Mouse (Mus musculus): ENCODE results near the gene Drd5. TPM values are rescaled to one million over a fixed set of nuclear protein-coding genes. Genes with fewer than 3 reads are reported as not detected.

The Drd5 gene
- total and polyA plus RNA-seq, 3 experiments = not detected

DNA sequence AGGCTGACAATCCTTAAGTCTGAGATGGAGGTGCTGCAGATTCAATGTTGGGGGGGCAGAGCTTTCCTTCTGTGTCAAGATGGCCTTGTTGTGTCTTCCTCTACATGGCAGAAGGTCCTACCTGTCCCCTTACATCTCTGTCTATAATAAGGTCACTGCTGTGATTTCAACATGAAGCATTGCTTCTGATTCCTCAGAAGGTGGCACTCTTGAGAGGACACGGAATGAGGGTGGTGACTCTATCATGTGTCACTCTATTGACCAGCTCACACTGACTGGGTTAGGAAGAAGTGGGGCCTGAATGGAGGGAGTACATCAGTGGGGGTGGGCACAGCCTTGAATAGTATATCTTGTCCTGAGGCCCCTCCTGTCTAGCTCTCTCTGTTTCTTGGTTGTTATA, 15.4 kb downstream of the Drd5 start:
- TF ChIP-seq POLR2A (IDR thresholded peaks at IDR 0.05; ENCODE audit: insufficient read depth, low read depth, low read length) (no peak), EP300 (IDR thresholded peaks at IDR 0.05; ENCODE audit: insufficient read depth, low read depth, low read length) (no peak), CTCF (IDR thresholded peaks at IDR 0.05) (peak; percentile 41)
- Histone ChIP-seq H3K36me3 (ENCODE audit: control insufficient read depth, insufficient read depth, low read length) (no peaks in the 10 kb centered on the region), H3K27ac (no peak overlapping the region), H3K4me1 (ENCODE audit: control insufficient read depth, insufficient read depth, low read length) (no peaks in the 10 kb centered on the region), H3K27me3 (ENCODE audit: control insufficient read depth, insufficient read depth, low read length) (no peaks in the 10 kb centered on the region), H3K4me3 (no peak overlapping the region), H3K9ac (ENCODE audit: low read depth, low read length) (no peak overlapping the region), H3K79me2 (replicated peaks; ENCODE audit: control insufficient read depth, insufficient read depth, low read length) (no peaks in the 10 kb centered on the region)
- intact Hi-C loops (cut with DNase I) = no loop called here
- 29% methylated on average over 1 of the region's 1 CpGs for WGBS
- no peak for DNase-seq

DNA sequence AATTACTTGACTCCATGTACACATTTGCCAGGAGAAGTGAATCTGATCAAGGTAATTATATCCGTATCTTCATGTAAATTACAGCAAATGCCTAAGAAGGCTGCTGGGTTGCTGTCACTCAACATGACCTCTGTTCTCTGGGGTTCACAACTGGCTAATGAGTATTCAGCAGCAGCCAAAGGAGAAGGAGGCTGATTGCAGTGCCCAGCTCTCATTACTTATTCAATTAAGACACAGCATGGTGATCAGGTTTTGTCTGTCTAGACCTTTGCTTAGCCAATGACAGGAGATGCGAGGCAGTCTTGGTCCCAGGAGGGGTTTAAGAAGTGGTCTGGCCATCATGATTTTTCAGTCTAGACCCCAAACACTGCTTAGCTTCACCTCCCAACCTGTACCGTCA, 23.9 kb downstream of the Drd5 start:
- Histone ChIP-seq H3K27me3 (ENCODE audit: control insufficient read depth, insufficient read depth, low read length) (no peaks in the 10 kb centered on the region), H3K79me2 (replicated peaks; ENCODE audit: control insufficient read depth, insufficient read depth, low read length) (no peaks in the 10 kb centered on the region), H3K27ac (no peak overlapping the region), H3K36me3 (ENCODE audit: control insufficient read depth, insufficient read depth, low read length) (no peaks in the 10 kb centered on the region), H3K4me1 (ENCODE audit: control insufficient read depth, insufficient read depth, low read length) (no peaks in the 10 kb centered on the region), H3K9ac (ENCODE audit: low read depth, low read length) (no peak overlapping the region), H3K4me3 (no peak overlapping the region)
- WGBS = 77% methylated on average over 3 of the region's 3 CpGs
- intact Hi-C loops (cut with DNase I) = no loop called here
- DNase-seq = no peak
- no peak for TF ChIP-seq CTCF (IDR thresholded peaks at IDR 0.05)
- no peak for TF ChIP-seq POLR2A (IDR thresholded peaks at IDR 0.05; ENCODE audit: insufficient read depth, low read depth, low read length)
- no peak for TF ChIP-seq EP300 (IDR thresholded peaks at IDR 0.05; ENCODE audit: insufficient read depth, low read depth, low read length)

DNA sequence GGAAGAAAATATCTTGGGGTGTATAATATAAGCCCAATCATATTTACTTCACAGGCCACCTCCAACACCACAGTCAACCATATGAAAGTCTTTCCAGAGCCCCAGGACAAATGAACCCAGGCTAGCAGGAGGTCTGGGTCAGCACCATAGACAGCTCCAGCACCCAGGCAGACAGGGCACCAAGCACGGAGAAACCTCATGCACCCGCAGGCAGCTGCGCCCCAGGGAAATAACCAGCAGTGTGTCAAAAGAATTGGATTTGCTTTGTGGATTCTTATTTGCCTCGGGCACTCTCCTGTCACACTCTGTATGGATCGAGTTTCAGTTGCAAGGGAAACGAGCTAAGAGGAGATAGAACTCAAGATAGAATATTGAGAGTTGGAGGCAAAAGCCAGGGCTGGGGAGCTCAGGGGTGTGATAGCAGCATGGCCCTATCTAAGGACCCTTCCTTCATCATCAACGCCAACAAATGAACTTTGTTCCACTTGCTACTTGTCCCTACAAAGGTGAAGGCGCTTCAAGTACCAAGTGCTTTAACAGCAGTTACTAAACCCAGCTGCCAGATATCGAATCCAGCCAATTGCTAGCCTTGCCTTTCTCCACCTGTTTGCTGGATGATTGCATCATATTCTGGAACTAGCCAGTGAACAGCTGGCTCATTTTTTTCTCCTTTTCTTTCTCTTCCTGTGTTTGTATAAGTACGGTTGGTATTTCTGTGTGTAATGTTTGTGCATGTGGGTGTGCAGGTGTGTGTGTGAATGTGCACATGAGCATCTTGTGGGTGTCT, 27.7 kb downstream of the Drd5 start:
- no peak overlapping the region for H3K9ac ChIP-seq (ENCODE audit: low read depth, low read length)
- no peaks in the 10 kb centered on the region for H3K27me3 ChIP-seq (ENCODE audit: control insufficient read depth, insufficient read depth, low read length)
- H3K27ac ChIP-seq = no peak overlapping the region
- H3K4me3 ChIP-seq = no peak overlapping the region
- no peaks in the 10 kb centered on the region for H3K79me2 ChIP-seq (replicated peaks; ENCODE audit: control insufficient read depth, insufficient read depth, low read length)
- no peaks in the 10 kb centered on the region for H3K4me1 ChIP-seq (ENCODE audit: control insufficient read depth, insufficient read depth, low read length)
- H3K36me3 ChIP-seq (ENCODE audit: control insufficient read depth, insufficient read depth, low read length) = no peaks in the 10 kb centered on the region
- 23% methylated on average over 10 of the region's 10 CpGs for WGBS
- TF ChIP-seq EP300 (IDR thresholded peaks at IDR 0.05; ENCODE audit: insufficient read depth, low read depth, low read length) = no peak
- no peak for TF ChIP-seq CTCF (IDR thresholded peaks at IDR 0.05)
- TF ChIP-seq POLR2A (IDR thresholded peaks at IDR 0.05; ENCODE audit: insufficient read depth, low read depth, low read length) = no peak
- intact Hi-C loops (cut with DNase I) = no loop called here
- no peak for DNase-seq

DNA sequence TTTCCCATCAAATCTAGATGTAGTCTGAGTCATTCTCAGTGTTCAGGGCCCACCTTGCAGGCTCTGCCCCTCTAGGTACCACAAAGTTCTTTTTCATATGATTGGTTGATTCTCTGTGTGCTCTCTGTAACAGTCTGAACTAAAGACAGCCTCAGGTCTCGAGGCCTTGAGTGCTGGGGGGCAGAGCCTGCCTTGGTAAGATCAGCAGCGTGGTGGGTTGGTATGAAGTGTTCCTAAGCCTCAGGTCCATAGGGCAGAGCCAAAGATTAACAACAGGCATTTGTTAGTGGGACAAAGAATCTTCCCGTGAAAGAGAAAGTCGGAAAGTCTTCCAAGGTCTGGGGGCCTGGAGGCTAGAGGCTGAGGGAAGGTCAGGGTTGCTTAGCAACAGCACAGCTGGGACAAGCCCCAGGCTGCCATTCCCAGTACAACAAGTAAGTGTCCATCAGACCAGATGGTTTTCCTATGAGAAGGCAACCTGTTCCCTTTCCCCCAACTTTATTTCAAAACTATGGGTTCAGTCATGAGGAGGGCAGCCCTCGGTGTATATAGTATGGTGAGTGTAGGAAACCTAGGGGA, 31.3 kb downstream of the Drd5 start:
- 69% methylated on average over 5 of the region's 5 CpGs for WGBS
- Histone ChIP-seq H3K9ac (ENCODE audit: low read depth, low read length) (no peak overlapping the region), H3K27me3 (ENCODE audit: control insufficient read depth, insufficient read depth, low read length) (no peaks in the 10 kb centered on the region), H3K79me2 (replicated peaks; ENCODE audit: control insufficient read depth, insufficient read depth, low read length) (no peaks in the 10 kb centered on the region), H3K4me1 (ENCODE audit: control insufficient read depth, insufficient read depth, low read length) (no peaks in the 10 kb centered on the region), H3K27ac (no peak overlapping the region), H3K36me3 (ENCODE audit: control insufficient read depth, insufficient read depth, low read length) (no peaks in the 10 kb centered on the region), H3K4me3 (no peak overlapping the region)
- no peak for TF ChIP-seq CTCF (IDR thresholded peaks at IDR 0.05)
- no peak for TF ChIP-seq EP300 (IDR thresholded peaks at IDR 0.05; ENCODE audit: insufficient read depth, low read depth, low read length)
- no peak for TF ChIP-seq POLR2A (IDR thresholded peaks at IDR 0.05; ENCODE audit: insufficient read depth, low read depth, low read length)
- intact Hi-C loops (cut with DNase I) = no loop called here
- no peak for DNase-seq

DNA sequence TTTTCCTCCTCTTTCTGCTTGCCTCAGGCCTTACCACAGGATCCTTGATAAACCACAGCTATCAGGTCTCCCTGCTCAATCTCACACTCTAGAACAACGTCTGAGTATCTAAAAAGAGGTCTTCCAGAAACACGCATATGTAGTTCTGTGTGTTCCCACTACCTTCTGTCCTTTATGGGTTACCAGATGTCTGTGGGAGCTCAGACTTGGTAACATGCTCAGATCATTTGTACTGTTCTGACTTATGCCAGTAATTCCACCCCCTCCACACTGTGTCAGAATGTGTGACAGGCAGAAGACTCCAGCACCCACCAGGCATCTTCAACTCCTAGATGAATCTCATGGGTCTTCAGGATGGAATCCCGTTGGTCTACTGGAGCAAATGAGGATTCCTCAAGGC, 37.8 kb downstream of the Drd5 start:
- intact Hi-C loops (cut with DNase I) = no loop called here
- TF ChIP-seq EP300 (IDR thresholded peaks at IDR 0.05; ENCODE audit: insufficient read depth, low read depth, low read length) (no peak), POLR2A (IDR thresholded peaks at IDR 0.05; ENCODE audit: insufficient read depth, low read depth, low read length) (no peak), CTCF (IDR thresholded peaks at IDR 0.05) (no peak)
- no peaks in the 10 kb centered on the region for H3K27me3 ChIP-seq (ENCODE audit: control insufficient read depth, insufficient read depth, low read length)
- no peaks in the 10 kb centered on the region for H3K4me1 ChIP-seq (ENCODE audit: control insufficient read depth, insufficient read depth, low read length)
- no peak overlapping the region for H3K27ac ChIP-seq
- 74% methylated on average over 3 of the region's 3 CpGs for WGBS
- DNase-seq = no peak
- H3K36me3 ChIP-seq (ENCODE audit: control insufficient read depth, insufficient read depth, low read length) = no peaks in the 10 kb centered on the region
- no peak overlapping the region for H3K9ac ChIP-seq (ENCODE audit: low read depth, low read length)
- no peak overlapping the region for H3K4me3 ChIP-seq
- no peaks in the 10 kb centered on the region for H3K79me2 ChIP-seq (replicated peaks; ENCODE audit: control insufficient read depth, insufficient read depth, low read length)

DNA sequence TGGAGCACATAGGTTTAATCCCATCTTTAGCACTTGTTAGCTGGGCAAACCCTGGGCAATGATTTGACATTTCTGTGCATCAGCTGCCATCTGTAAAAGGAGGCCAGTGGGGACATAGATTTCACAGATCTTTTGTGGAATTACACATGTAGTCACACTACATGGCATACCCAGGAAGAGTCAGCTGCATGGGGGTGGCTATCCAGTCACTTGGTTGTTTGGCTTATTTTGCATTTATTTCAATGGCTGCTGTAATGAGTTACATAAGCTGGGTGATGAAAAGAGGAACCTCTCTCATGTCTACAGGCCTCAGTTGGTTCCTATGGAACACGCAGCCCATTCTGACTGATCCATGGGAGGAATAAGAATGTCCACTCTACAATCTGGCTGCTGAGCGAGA, 40.5 kb downstream of the Drd5 start:
- Histone ChIP-seq H3K36me3 (ENCODE audit: control insufficient read depth, insufficient read depth, low read length) (no peaks in the 10 kb centered on the region), H3K4me3 (no peak overlapping the region), H3K9ac (ENCODE audit: low read depth, low read length) (no peak overlapping the region), H3K27ac (no peak overlapping the region), H3K27me3 (ENCODE audit: control insufficient read depth, insufficient read depth, low read length) (no peaks in the 10 kb centered on the region), H3K79me2 (replicated peaks; ENCODE audit: control insufficient read depth, insufficient read depth, low read length) (no peaks in the 10 kb centered on the region), H3K4me1 (ENCODE audit: control insufficient read depth, insufficient read depth, low read length) (no peaks in the 10 kb centered on the region)
- no peak for TF ChIP-seq EP300 (IDR thresholded peaks at IDR 0.05; ENCODE audit: insufficient read depth, low read depth, low read length)
- no peak for TF ChIP-seq CTCF (IDR thresholded peaks at IDR 0.05)
- TF ChIP-seq POLR2A (IDR thresholded peaks at IDR 0.05; ENCODE audit: insufficient read depth, low read depth, low read length) = no peak
- intact Hi-C loops (cut with DNase I) = no loop called here
- DNase-seq = no peak
- 64% methylated on average over 2 of the region's 2 CpGs for WGBS
